Mouse (Mus musculus) gastrocnemius, adult 8-10 months (tissue): ENCODE measurements around the gene Mat2a. TPM values are rescaled to one million over a fixed set of nuclear protein-coding genes. Genes with fewer than 3 reads are reported as not detected.
"Not testable (repeated sequence)": the region's sequence is repeated elsewhere in the genome, so short reads cannot be mapped to it uniquely, and the experiment has no call there.

ENCODE experiments used
- DNase-seq, 2 experiments: peaks; one replicate each; pipeline ENCODE4 v3.0.0; 2022; ENCODE audit warnings: low spot score in 2 of 2
- total RNA-seq, 4 experiments: library from RNA; stranded (reverse); gene quantifications; 2 replicates each; pipeline ENCODE4 v1.2.4; 2022

The Mat2a gene
- total RNA-seq, 4 experiments from 2014 or later = 78.0 to 122 (median 99.0) TPM

DNA sequence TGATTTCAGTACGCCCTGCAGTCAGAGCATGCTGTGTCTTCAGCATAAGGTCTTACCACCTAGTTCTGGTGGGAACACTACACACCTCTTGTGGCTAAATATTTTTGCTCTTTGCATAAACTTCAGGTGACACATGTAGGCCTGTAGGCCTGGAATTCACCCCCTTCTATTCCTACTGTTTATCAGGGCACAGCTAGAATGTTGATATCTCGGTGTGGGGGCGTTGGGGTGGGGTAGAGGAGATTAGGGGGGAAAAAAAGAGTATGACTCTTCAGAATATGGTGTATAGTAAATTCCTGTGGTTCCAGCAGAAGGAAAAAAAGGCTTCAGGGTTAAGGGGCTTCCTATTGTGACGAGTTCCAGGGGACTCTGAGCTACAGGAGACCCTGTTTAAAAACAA, 17.2 kb upstream of the Mat2a start:
- no peak for DNase-seq

DNA sequence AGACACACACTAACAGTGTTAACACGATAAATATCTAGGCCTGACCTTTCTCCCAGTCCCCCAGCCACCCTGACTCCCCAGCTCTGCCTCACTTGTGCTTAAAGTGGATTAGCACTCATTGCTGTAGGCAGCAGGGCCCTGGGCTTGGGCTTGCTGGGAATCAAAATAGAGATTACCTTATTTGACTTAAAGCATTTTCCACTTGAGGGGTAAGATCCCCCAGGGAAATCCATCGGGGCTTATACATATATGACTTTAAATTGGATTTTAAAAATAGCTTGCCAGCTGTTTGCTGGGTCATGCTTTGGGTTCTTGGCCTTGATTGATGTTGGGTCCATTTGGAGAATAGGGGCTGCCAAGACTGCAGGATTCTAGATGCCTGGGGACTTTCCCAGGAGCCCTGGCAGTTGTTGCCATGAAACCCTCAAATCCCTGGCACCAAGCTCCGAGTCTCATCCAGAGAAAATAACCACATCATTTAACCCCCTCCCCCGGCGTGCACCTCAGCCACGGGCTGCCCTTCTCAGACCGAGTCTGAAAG, 15.5 kb upstream of the Mat2a start:
- no peak for DNase-seq

DNA sequence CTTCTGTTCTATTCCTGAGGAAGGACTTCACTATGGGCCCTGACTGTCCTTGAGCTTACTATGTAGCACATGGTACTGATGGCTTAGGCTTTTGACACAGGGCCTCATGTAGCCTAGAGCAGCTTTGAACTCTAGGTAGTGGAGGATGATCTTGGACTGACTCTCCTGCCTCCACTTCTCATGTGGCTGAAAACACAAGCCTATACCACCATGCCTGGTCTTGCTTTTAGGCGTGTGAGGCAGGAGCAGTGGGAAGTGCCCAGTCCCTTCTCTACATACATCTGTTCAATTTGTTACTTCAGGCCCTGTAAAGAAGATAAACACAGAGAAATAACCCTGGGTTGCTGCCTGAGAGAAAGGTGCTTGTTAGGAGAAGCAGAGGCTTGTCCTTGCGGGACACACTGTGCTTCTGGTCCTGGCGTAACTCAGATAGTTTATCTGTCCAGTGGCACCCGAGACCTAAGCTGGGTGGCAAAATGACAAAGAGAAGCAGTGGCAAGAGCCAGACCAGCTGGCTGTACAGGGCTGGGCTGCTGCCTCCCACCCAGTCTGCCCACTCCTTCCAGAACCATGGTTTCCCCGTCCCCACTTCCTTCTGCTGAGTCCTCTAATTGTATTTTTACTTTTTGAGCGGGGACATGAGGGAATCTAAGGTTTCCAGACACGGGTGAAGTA, 14.9 kb upstream of the Mat2a start:
- DNase-seq = peak in 1 of 2 experiments; percentile 39

DNA sequence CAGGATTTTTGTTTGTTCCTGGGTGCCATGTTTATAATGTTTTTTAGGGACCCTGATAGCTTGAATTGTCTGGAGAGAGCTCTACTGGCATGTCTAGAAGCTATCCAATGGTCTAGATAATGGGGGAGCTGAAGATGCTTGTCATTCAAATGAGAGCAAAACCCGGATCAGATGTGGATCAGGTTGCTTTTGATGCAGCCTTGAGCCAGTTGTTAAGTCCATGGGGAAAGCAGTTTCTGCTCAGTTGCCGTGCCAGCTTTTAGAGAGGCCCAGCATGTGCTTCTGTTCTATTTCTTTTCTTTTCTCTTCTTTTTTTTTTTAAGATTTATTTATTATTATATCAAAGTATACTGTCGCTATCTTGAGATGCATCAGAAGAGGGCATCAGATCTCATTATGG, 14.2 kb upstream of the Mat2a start:
- DNase-seq = no peak

DNA sequence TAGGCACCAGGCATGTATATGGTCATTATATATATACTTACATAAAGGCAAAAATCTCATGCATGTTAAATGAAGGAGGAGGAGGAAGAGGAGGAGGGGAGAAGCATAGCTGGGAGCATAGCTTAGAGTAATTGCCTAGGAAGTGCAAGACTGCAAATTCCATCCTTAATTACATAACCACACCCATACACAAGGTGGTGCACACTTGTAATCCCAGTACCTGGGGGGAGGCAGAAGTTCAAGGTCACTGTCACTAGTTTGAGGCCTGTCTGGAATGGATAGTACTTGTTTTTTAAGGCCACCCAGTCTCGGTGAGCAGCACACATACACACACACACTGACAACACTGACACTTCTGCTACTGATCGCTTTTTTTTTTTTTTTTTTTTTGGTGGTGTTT, 13.0 kb upstream of the Mat2a start:
- no peak for DNase-seq

DNA sequence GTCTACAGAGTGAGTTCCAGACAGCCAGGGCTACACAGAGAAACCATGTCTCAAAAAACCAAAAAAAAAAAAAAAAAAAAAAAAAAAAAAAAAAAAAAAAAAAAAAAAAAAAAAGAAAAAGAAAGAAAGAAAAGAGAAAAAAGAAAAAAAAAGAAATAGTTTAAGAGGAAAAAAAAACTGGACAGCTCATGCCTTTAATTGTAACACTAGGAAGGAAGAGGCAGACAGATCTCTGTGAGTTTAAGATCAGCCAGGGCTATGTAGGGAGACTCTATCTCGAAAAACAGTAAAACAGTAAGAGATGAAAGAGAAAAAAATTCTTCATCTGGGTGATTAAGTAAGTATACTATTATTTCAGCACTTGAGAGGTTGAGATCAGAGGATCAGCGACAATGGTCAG, 12.4 kb upstream of the Mat2a start:
- not testable (repeated sequence) for DNase-seq

DNA sequence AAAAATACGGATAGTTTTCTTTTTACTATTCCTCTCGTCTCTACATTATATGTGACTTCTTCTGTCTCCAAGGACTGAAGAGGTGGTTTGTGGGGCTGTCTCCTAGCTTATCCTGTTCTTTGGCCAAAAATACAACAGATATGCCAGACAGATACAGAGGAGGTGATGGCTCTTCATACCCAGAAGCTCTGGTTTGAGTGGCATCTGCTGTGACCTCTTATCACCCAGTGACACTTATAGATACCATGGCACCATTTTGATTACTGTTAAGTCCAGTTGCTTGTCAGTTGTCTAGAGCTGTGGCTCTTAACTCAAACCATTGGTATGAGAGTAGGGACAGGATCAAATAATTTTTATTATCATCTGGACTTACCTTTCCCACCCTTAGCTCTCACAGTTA, 8.1 kb upstream of the Mat2a start:
- DNase-seq = no peak

DNA sequence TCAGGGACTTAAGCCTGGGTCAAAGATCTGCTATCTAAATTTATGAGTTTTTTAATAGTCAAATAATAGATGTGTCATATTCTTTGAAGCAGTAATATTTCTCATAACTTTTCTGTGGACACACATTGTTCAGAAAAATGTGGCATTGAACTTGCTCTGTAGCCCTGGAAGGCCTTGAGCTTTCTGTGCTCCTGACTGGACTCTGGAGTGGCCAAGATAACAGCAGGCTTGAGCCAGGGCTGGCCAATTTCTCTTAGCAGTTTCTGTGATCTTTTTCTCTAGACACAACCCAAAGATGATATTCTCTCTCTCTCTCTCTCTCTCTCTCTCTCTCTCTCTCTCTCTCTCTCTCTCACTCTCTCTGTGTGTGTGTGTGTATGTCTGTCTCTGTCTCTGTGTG, 5.7 kb upstream of the Mat2a start:
- DNase-seq = no peak

DNA sequence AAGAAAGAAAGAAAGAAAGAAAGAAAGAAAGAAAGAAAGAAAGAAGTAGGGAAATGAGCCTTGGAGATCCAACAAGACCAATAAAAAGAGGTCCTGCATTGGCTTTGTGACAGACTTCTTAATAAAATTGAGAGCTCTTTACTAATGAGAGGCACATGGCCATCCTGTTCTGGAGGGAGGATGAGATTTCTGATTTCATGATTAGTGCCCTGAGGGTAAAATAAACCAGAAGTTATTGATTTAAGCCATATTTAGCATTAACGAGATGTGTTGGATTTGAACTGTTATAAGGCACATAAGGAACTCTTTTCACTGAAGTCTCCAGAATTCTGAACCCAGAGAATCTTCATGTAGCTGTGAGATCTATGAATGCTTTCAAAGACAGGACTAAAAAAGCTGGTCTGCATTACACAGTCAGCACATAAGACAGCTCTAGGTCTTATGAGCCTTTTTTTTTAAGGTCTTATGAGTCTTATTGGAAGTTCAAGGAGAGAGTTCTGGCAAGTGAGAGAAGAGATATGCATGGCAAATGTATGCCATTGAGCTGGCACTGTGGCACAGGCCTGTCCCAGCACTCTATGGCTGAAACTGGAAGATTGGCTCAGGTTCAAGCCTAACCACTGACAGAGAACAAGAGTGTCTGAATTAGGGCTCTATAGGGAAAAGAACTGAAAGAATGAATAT, 3.7 kb upstream of the Mat2a start:
- DNase-seq = no peak

DNA sequence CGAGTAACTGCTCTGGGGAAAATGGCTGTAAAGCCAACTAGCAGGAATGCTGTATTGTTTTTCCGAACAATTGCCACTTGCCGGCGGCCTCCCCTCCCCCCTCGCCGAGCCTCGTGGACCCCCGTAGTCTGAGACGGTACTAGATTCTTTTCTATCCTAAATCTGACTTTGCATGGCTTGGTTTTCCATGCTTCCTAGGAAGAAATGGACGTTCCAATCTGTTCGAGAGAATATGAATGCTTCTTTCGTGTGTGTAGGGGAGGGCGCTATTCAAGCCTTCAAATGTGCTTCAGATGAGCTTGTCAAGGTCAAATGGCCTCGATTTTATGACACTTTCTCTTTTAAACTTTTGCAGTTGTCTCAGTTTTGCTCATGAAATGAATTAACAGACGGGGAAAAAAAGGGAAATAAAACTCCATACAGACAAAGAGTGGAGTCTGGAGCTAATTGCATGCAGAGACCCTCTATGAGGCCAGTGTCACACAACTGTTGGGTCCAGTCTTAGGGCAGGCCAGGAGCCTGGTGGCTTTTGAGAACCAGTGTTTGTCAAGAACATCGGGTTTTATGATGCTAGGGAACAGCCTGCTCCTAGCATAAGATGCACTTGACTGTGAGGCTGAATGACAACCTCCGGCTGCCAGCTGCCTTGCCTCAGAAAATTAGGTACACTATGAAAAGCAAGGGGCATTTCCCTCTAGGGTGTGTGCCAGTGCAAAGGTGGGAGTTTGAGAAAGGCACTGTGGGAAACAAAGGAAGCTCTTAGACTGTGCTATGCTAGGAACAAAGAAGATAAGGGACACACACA, 1.0 kb upstream of the Mat2a start:
- no peak for DNase-seq

DNA sequence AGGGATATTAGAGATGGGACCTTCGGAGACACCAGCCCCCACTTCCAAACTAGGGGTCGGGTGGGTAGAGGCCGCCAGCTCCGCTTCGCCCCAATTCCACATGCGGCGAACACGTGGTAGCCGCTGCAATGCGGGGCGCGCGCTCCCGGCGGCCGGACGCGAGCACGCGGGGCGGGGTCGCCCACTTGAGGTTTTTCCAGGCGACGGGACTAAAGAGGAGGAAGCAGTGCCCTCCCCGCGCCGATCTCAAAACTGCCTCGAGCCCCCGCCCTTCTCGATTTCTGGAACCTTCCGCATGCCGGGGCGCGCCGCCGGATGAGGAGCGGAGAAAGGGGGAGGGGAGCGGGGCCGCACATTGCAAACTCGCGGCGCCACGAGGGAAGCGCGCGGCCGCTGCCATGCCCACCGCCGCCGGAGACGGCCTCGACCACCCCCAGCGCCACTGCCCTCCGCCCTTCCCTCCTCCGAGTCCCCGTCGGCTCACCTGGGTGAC, 450 bp downstream of the Mat2a start:
- DNase-seq = peak; percentile 91 to 94

DNA sequence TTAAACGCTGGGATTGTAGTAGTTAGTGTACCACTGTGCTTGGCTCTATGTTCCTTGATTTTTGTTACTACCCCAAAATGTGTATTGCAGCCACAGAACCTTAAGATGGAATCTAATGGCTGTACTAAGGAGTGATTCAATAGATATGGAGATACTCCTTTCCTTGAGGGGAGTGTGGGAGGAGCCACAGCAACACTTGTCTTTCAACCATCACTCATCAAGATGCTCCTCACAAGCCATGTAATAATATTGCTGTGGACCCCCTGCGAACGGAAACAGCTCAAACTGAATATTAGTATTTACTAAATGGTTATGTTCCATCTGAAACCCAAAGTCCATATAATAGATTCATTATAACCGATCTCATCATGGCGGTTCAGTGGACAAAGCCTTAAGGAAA, 1.1 kb downstream of the Mat2a start:
- DNase-seq = no peak

DNA sequence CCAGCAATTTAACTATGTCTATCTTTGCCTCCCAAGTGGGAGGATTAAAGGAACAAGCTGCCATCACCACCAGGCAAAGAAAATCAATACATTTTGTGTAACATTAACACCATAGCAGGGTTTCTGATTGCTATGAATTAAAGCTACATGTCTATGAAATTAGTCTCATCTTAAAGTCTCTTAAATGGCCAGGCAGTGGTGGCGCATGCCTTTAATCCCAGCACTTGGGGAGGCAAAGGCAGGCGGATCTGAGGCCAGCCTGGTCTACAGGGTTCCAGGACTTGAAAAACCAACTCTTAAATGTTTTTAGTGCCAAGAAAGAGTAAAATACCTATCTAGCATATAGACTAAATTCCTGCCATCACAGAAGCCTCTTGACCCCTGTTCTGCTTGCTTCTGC, 7.2 kb downstream of the Mat2a start:
- DNase-seq = no peak

DNA sequence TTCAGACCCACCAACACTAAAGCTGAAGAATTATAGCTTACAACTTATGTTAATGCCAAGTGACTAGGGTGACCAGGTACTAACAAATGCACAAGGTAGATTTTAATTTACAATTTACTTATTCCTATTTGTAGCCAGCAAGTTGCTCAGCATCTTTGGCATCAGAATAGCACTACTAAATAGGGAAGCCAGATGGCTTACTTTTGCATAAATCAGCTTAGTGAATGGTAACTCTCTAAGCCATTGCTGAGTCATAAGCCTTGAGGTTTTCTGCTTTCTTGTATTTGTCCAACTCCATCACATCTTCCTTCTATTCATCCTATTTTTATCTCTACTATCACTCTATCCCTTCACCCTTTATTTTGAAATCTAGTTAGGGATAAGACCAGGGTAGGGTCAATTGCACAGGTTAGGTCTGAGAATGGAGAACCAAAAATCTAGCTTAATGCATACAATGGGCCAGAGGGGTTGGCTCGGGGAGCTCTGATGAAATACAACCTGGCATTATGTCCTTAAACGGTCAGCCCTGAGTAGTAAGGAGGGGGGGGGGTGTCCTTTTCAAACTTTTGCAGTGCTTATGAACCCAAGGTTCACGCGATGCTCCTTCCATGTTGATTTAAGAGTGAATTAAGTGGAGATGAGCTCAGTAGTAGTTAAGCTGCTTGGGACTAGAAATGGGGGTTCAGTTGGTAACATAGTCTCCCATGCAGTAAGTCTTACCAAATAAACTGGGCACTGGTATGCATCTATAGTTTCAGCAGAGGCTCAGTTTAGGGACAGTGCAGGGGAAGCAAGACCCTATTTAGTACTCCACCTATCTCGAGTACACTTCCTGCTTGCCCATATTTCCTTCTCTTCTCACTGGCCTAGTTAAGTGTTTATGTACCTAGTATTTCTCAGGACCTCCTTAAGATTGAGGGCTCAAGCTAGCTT, 8.1 kb downstream of the Mat2a start:
- DNase-seq = no peak

DNA sequence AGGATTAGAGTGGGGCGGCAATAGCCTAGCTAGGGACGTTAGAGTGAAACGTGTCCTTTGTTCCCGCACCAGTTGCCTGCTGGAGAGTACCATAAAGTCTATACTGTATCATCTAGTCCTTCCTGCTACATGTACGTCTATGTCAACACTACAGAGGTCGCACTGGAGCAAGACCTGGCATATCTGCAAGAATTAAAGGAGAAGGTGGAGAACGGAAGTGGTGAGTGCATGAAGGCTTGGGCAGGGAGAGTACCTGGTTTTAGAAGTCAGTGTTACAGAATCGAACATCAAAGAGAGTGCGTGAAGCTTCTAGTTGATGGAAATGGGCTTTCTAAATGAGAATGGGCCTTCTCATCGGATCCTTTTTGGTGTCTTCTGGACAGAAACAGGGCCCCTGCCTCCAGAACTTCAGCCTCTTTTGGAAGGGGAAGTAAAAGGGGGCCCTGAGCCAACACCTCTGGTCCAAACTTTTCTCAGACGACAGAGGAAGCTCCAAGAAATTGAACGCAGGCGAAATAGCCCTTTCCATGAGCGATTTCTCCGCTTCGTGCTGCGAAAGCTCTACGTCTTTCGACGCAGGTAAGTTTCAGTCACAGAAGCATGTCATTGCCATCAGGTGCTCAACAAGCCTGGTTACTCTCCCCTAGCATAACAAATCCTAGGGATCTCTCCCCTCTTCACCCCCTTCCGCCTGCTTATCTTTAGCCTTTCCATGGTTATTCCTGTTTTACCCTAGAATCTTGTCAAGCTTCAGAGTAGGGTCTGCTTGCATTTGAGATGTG, 10.1 kb downstream of the Mat2a start:
- no peak for DNase-seq

DNA sequence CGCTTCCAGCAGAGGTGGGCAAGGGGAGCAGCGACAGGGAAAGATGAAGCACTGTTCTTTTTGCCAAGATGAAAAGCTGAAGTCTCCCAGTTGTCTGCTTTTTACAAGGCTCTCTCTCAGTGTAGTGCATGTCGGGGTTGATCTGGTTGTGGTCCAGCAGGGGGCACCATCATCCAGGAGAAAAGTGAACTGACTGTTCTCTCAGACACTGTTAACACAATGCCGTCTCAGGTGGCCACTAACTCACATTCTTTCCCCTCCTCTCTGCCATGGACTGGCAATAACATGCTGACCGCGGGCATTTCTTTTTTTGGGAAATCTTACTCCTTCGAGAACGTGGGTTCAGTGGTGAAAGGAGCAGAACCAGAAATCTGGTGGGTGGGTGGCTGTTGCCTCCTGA, 11.3 kb downstream of the Mat2a start:
- DNase-seq = peak; percentile 41 to 55

DNA sequence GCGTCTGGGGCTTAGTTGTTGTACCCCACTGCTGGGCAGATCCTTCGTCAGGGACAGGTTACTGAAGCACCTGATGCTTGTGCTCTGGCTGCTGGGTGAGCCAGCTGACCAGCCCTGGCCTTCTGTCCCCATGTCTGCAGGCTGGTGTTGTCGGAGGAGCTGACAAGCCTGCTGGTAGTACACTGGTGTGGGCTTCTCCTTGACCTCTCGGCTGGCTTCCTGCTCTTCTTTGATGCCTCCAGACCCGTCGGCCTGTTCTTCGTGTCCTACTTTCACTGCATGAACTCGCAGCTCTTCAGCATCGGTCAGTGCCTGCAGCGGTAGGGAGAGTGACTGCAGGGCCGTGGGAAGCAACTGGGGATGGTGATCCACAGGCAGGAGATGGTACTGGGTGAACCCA, 13.7 kb downstream of the Mat2a start:
- DNase-seq = no peak

DNA sequence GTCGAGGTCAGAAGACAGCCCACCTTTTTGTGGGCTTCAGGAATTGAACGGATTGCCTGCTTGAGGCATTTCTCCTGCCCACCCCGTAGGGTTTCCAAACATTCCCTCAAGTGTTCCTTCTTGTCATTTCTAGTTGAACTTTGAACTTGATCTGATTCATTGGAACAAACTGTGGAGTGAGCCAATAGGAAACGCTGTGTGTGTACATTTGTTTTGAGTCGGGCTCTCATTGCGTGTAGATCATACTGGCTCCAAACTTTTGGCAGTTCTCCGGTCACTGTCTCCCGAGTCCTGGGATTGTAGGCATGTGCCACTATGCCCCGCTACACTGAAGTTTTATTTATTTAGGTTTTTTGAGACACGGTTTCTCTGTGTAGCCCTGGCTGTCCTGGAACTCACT, 18.5 kb downstream of the Mat2a start:
- no peak for DNase-seq

DNA sequence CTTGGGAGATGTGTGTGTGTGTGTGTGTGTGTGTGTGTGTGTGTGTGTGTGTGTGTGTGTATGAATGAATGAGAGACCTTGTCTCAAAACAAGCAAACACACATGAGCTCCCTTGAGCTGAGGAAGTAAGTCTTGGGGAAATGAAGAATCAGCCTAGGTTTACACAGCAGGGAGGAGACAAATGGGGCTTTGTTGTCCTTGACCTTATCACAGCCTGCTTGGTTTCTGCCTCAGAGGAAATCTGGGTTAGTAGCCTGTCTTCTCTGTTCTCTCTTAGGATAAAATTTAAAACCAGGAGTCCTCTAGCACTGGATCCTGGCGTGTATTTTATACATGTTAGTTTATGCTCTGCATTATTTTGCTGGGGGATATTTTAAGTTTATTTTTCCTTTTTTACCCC, 19.6 kb downstream of the Mat2a start:
- no peak for DNase-seq

DNA sequence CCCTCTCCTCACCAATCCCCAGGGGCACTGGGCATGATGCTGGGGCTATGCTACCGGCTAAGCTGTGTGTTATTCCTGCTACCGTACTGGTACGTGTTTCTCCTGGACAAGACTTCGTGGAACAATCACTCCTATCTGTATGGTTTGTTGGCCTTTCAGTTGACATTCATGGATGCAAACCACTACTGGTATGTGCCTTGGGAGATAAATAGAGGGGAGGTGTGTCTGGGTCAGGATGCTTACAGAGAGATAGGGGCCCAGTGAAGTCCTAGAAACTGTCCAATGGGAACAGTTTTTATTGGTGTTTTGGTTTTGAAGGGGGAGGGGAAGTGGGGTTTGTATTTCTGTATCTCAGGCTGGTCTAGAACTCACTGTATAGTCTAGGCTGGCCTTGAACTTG, 21.1 kb downstream of the Mat2a start:
- no peak for DNase-seq
